Mouse (Mus musculus) frontal cortex, postnatal 10 days (tissue): ENCODE results near the gene 7530416G11Rik.

Source experiments
- DNase-seq, 2 experiments: peaks; one replicate each; pipeline ENCODE4 v3.0.0; 2022; ENCODE audit warnings: low spot score in 2 of 2, mixed read lengths in 1 of 2

Gene 7530416G11Rik

DNA sequence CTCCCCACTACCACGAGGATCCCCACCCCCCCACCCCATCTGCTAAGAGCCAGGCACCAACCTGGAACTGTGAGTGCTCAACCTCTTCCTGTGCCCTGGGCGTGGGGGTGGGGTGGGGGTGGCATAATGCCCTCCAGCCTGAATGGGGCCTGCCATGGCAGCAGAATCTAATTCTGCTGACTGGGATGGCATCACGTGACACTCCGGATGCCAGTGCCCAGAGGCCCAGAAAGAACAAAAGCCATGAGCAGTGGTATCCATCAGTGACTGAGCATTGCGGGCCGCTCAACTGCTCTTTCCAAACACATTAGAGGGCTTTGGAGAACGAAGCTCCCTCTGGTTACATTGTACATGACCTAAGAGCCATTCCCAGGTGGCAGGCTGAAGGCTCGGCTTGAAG, at the start of gene 7530416G11Rik:
Gene 7530416G11Rik, minus strand, starts transcription at position 101 of the 400 bp plus-strand sequence.
- no peak for DNase-seq

DNA sequence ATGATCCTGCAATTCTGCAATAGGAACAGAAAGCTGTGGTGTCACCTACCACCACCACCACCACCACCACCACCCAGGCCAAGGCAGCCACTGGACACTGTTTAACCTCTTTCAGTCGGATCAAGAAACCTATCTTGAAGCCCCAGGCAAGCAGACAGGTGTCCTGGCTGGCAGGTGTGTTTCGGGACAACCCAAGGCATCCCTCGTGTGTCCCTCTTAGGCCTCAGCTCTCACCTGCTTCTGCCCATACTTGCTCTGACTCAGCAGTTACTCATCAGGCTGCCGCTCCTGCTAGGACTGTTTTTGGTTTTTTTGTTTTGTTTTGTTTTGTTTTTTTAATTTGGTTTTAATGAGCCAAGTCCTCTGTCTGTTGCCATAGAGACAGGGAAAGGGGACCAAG, 43.5 kb upstream of the 7530416G11Rik start:
- no peak for DNase-seq

DNA sequence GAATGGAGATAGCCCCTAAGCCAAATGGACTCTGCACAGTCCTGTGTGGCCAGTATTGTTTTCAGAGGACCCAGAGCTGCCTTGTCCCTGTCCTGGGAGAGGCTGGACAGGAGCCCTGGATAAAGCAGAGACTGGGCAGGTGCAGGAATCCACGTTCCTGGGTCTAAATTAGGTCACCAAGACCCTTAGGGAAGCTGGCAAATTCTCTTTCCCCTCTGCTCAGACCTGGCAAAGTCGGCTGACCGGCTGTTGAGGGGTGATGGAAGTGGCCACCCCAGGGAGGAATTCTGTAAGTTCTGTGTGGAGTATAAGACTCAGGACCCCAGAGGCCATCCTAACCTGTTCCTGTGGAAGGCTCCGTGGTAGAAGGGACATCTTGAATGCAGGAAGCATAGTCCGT, 42.3 kb upstream of the 7530416G11Rik start:
- no peak for DNase-seq

DNA sequence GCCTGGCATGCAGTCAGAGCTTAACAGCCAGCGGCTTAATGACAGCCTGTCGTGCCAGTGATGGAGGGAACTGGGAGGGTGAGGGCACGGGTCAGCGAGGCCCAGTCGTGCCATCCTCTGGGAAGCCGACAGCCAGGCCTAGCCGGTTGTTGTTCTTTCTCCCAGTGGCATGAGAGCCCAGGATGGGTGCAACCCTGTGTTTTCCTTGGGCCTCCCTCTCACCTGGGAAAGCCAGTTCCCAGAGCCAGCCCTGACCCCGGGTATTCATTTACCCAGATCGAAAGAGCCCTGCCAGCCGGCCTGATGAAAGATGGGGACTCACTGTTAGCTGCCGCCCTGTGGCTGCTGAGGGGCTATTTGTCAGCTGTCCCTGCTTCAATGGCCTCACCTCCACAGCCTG, 35.1 kb upstream of the 7530416G11Rik start:
- DNase-seq: no peak

DNA sequence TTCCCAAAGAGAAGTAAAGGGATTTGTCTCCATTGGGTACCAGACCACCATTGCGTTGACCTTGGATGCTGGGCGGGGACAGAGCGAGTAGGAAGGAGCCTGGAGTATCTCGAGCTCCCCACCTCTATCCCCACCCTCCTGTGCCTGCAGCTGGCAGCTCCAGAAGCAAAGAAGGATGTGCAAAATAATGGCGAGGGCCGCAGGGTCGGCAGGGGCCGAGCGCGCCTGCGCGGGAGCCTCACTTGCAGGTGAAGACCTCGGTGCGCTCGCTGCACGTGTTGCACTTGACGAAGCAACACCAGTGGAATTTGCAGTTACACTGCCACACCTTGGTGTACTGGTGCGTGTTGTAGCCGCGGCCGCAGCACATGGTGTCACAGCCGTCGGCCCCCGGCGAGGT, 34.1 kb upstream of the 7530416G11Rik start:
- DNase-seq: no peak

DNA sequence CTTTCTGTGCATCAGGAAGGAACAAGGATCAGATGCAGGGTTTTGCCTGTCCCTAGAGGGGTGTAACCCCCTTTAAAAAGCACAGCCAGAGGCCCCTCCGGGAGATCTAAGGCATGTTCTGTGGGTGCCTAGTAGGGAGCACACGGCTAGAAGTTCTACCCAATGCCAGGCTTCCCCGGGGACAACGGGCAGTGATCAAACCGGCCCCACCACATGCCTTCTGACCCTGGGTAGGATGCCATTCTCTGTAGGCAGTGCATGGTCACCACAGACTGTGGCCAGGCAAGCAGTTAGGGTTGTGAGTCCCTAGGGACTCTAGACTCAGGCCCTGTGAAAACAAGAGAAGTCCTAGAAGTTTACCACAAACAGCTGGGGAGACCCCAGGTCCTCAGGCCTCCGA, 31.6 kb upstream of the 7530416G11Rik start:
- DNase-seq: no peak

DNA sequence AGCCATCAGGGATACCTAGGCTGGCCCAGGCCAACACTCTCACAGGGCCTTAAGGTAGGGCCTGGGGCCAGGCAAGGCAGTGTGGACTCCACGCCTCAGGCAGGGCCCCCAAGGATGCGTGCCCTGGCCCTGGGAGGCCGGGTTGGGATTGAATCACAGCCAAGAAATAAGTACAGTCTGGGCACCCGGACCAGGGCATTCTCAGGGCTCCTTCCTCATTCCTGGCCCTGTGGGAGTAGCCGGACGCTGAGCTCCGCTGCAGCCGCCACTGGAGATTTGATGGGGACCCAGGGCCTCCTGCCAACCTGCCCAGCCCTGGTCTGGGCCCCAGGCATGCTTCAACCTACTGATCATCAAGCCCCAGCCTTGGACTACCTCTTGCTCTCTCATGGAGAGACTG, 31.2 kb upstream of the 7530416G11Rik start:
- no peak for DNase-seq

DNA sequence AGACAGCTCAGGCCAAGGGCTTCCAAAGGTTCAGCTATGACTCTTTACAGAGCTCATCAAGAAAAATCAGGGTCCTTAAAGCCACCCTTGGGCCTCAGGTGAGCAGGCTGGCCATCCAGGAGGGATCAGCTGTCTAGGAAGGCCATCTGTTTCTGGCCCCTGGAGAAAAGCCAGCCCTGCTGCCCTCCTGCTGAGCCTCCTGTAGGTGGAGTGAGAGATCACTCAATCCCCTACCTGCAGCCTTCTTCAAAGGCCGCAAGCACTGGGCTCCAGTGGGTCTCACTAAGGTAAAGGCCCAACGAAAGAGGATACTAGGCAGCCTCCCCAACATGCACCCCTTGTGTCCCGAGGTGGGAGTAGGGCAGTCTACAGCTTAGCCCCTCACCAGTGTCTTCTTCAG, 29.0 kb upstream of the 7530416G11Rik start:
- DNase-seq: no peak

DNA sequence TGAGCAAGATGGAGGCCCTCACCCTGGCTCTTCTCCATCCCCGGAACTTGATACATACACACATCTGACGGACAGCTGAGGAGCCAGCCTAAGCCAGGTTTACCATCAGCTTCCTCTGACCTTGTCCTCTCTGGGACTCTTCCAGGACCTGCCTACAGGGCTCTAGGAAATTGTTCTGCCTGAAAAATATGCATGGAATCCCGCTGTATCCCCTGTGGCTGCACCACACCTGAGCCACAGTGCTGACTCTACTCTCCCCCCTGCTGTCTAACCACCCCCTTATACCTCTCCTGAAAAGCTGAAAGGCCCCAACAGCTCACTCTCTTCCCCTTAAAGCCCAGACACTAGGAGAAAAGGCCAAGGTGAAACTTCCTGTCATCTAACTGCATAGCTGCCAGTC, 26.9 kb upstream of the 7530416G11Rik start:
- DNase-seq: no peak

DNA sequence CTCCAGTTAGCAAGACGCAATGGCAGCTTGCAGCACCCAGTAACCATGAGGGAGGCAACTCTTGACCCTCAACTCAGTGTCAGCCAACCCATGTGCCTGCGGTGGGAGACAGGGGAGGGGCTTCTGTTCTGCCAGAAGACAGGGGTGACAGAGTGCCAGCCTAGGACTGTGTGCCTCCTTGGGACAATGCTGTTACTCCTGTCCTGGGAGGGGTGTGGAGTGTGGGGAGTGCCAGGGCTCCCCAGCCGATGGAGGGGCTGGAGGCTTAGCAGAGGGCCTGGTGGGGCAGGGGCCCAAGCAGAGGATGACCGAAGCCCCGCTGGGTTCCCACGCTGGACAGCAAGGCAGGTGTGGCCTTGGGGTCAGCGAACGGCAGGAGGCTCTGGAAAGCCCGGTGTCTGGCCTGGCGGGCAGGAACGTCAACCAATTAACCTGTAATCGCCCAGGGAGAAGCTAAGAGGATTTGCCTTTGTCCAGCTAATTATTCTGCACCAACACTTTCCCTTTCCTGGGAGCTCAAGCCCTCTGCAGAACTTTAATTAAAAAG, 21.4 kb upstream of the 7530416G11Rik start:
- no peak for DNase-seq

DNA sequence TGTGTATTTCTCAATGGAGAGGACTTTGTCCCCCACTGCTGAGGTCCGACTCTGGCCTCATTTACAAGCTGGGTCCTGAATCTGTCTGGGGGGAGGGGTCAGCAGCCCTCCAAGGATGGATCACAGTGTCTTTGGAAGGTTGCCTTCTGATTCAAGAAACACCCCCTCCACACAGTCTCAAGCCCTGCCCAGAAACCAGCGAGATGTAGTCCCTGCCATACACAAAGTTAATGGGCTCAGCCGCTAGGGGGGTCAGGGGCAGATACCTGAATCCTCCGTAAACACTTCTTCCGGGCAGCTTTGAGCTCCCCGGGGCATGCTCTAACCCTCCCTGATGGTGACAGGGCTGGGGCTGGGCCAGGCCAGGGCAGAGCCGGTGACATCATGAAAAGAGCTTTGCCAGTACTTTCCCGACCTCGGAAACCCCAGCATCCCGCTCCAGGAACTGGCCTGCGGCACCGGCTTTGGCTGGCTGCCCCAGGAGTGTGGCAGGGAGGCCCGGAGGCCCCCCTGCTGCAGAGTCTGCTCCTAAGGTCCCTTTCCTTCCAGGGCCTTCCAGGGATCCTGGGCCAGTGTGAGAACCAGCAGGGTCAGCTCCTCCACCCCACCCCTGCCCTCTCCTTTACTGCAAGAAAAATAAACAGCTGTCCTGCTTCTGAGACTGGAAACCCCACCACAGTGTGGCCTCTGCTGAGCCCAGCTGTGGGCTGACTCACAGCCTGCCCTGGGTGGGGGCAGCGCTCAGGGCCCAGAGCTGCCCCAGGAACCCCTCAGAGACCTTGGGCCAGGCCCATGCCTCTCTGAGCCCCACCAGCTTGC, 20.4 kb upstream of the 7530416G11Rik start:
- no peak for DNase-seq

DNA sequence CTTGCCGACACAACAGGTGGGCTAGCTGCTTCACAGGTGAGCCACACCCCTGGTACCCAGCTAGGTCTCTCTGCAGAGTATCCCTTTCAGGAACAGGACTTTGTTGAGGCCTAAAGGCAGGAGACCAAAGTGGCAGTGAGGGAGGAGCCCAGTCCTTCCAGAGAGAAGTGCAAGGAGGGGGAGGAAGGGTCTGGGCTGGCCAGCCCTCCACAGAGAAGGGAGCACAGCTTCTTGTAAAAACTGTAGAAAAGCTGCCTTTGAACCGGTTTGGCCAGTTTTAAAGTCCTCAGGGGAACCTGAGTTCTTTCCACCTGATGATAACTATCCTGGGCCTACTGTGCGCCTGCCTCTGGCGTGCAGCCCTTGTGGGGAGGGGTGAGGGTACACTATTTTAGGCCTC, 16.4 kb upstream of the 7530416G11Rik start:
- DNase-seq: no peak

DNA sequence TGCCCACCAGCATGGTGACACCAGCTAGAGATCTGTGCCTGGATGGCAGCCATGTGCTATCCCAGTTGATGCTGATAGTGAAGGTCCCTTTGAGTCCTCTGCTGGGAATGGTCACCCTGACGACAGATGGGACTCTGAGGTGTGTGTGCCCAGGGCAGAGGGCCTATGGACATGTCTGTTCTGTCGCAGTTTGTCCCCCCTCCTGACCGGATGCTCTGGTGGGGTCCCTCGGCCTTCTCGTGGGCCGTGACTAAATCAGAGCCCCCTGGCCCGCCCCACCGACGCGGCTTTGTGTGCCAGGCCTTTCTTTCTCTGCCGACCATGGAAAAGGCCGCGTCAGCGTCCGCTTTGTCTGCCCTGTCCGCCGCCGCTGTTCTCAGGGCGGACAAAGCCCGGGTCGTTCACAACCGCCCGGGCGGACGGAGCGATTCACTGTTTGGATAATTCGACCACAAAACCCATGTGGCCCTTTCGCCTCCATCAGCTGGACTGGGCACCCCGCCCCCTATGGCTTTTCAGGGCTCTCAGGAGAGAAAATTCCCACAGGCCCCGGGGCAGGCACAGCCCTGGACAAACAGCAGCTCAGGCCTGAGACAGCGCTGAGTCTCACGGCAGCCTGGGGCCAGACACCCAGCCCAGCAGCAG, 4.5 kb upstream of the 7530416G11Rik start:
- no peak for DNase-seq

DNA sequence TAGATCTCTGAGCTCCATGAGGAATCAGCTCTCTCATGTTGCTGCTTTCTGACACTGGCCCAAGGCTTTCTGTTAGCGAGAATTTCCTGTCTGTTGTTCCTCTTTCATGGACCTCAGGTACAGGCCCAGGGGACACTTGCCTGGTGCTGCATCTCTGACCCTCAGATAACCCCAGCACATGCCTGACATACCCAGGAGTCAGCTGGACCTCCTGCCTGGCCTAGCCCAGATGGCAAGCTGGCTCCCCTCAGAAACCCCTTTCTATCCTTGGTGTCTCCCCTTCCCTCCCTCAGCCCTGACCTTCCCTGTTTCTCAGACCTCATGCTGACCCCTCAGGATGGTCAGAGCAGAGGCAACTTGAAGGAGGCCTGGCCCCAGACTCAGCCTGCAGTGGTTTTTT, 3.7 kb upstream of the 7530416G11Rik start:
- no peak for DNase-seq

DNA sequence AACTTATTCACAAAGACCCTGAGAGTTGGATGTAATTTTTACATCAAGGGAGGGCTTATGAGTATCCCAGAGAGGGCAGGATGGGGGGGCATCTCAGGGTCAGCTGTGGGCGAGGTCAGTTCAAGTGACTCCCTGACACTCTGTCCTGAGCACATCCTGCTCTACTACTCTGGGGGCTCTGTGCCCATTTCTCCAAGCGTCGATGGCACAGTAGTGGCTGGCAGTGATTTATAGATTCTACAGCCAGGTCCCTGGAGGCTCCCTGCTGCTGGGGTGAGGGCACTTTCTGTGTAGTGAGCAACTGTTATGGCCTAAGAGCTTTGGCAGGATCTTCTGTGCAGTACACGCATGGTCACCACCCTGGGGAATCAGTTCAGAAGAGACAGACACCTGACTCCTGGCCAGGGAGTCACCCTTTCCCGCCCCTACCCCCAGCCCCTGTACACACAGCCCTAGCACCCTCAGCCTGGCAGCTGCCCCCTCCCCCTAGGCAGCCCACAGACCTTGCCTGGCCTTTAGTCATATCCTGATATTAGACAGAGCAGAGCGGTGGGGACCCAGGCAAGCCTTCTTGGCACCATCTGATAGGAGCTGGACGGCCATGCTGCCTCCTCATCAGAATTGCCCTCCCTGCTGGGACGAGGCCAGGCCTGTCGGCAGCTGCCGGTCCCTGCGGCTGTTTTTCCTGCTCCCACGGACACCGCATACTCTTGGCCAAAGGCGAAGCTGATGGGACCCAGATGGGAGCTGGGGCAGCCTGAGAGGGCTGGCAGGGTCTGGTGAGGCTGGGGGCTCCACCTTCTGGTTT, 2.3 kb upstream of the 7530416G11Rik start:
- DNase-seq: no peak

DNA sequence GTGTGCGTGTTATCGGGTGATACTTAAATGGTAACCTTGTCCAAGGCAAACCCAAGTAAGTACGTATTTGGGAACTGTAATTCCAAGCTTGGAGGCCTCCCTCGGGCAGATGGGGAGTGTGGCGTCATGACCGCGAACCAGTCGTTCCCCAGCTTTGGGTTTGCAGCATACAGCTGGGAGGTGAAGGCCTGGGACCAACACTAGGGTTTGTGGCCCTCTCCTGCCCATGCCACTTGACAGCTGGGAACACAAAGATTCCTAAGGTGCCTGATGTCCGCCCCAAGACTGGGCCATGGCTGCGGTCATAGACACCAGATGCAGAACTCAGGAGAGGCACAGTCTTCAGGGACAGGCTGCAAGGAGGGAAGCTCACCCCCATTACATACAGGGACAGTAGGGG, 2.8 kb downstream of the 7530416G11Rik start:
- no peak for DNase-seq

DNA sequence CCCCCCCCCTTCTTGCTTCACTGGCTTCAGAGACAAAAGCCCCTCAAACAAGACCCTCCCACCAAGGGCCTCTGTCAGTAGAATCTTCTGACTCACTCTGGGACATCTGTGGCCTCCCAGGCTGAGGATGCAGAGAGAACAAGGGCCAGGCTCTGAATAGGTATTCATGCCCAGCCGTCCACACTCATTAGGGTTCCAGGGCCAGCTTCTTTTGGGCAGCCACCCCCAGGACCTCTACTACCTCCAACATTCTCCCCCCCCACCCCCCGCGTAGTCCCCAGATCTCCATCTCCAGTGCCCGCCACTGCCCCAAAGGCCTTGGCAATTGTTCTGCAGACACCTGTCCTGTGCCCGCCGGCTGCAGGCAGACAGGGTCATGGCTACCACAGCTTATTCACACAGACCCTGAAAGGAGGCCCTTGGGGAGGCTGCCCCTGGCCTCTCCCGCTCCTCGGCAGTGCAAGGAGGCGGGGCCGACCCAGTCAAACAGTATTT, 5.0 kb downstream of the 7530416G11Rik start:
- DNase-seq: no peak

DNA sequence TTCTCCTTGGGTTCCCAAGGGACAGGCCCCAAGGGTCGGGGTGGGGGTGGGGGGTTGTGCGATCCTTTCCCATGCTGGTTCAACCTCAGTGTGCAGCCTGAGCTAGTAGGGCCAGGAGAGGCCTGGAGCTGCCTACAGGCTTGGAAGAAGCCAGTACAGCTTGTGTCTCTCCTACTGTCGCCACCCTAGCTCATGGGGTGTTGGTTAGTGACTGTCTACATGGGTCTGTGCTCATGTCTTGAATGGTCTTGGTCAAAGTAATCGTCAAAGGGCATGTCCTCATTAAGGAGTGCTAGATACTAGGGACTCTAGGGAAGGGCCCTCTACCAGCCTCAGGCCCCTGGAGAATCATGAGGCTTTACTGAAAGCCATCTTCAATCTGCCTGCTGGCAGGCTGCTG, 5.5 kb downstream of the 7530416G11Rik start:
- DNase-seq: no peak

DNA sequence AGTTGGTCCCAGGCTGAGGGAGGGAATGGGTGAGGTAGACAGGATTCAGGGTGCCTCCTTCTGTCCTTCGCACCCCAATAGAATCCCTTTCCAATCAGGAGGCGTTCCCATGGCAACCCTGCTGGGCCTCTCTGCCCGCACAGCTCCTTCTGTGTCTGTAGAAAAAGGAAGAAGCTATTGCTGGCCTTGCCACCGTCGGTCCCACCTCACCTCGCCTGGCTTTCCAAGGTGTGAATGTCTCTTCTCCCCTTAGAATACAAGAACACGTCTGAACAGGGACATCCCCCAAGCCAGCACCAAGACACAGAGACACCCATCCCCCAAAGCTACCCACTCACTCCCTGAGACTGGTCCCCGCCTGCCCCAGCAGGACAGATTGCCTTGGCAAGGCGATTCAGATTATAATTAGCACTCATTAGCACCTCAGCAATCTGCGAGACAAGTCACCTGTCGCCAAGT, 8.8 kb downstream of the 7530416G11Rik start:
- DNase-seq: peak; percentile 58 to 69

DNA sequence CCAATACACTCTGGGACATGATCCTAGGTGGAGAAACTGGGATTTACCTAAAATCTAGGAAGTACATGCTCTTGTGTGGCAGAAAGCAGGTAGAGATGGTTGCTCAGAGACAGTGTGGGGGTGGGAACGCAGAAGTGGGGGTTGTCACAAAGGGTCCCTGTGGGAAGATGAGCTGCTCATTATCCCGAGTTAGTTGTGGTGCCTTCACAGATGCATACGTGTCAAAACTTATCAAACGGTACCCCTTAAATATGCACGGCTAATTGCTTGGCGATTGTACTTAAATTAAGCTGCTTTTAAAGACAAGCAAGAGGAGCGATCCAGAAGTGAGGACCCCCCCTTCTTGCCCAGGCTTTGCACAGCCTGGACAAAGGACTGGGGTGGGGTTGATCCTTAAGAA, 13.3 kb downstream of the 7530416G11Rik start:
- no peak for DNase-seq

DNA sequence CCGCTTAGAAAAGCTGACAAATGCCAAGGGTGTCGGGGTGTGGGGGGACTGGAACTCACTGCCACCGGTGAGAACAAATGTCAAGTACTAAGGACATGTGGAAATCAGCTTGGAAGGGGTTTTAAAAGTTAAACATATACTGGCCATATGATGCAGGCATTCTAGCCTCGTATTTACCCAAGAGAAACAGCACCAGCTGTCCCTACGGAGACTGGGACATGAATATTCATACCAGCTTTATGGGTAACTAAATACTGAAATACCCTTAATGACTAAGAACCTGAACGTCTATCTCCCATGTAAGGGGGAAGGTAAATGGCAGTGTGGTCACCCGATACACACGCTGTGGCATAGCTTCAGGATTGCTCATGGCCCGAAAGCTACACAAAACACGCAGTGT, 14.1 kb downstream of the 7530416G11Rik start:
- no peak for DNase-seq

DNA sequence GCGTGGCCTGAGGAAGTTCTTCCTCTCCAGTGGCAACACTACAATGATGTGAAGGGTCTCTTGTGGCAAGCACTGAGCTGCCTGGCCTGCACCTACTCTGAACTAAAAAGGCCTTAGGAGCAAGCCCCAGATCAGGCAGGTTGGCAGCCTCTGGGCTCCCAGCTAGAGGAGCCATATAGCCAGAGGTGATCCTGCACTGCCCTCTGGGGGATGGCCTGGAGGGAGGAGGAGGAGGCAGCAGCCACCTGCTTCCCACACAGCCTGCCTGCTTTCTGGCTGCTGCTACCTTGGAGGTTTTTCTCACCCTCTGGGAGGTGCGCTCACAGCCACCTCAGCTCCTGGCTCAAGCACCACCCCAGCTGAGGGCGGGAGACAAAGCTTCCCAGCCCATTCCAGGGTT, 22.4 kb downstream of the 7530416G11Rik start:
- no peak for DNase-seq
